Mouse (Mus musculus): Measurements from ENCODE around the gene Rasl10b.

The Rasl10b gene

GRCm38 (mm10) chr11:83409087-83409754 lies at the start of gene Rasl10b:
Gene Rasl10b, plus strand, starts transcription at chr11:83409137.
- peak; percentile 66 for DNase-seq

GRCm38 (mm10) chr11:83364656-83365055 lies 44.3 kb upstream of the Rasl10b start:
- DNase-seq, result peak; percentile 21

- peak; percentile 24 for DNase-seq
These were observed 37.7 kb upstream of the Rasl10b start for GRCm38 (mm10) chr11:83371267-83371666.

GRCm38 (mm10) chr11:83379745-83380341 lies 29.1 kb upstream of the Rasl10b start:
- DNase-seq, result no peak

- DNase-seq, result no peak
These were observed 25.9 kb upstream of the Rasl10b start for GRCm38 (mm10) chr11:83382876-83383531.

- no peak for DNase-seq
These were observed 25.4 kb upstream of the Rasl10b start for GRCm38 (mm10) chr11:83383532-83383887.

- peak; percentile 32 for DNase-seq
These were observed 15.9 kb upstream of the Rasl10b start for GRCm38 (mm10) chr11:83393062-83393461.

- no peak for DNase-seq
These were observed 14.0 kb upstream of the Rasl10b start for GRCm38 (mm10) chr11:83394802-83395439.

- DNase-seq, result no peak
These were observed 11.3 kb upstream of the Rasl10b start for GRCm38 (mm10) chr11:83397626-83398025.

- no peak for DNase-seq
These were observed 10.2 kb upstream of the Rasl10b start for GRCm38 (mm10) chr11:83398724-83399123.

- DNase-seq, result no peak
These were observed 5.2 kb upstream of the Rasl10b start for GRCm38 (mm10) chr11:83403787-83404186.

- DNase-seq, result no peak
These were observed 2.5 kb upstream of the Rasl10b start for GRCm38 (mm10) chr11:83406391-83406790.

GRCm38 (mm10) chr11:83408242-83408641 lies 695 bp upstream of the Rasl10b start:
- no peak for DNase-seq

GRCm38 (mm10) chr11:83409792-83410291 lies 905 bp downstream of the Rasl10b start:
- DNase-seq, result no peak

- no peak for DNase-seq
These were observed 1.6 kb downstream of the Rasl10b start for GRCm38 (mm10) chr11:83410510-83410909.

GRCm38 (mm10) chr11:83417080-83417479 lies 8.1 kb downstream of the Rasl10b start:
- no peak for DNase-seq

- DNase-seq, result no peak
These were observed 8.8 kb downstream of the Rasl10b start for GRCm38 (mm10) chr11:83417708-83418107.

GRCm38 (mm10) chr11:83418566-83418965 lies 9.6 kb downstream of the Rasl10b start:
- DNase-seq, result no peak

- DNase-seq, result no peak
These were observed 11.4 kb downstream of the Rasl10b start for GRCm38 (mm10) chr11:83420338-83420737.

- DNase-seq, result no peak
These were observed 12.4 kb downstream of the Rasl10b start for GRCm38 (mm10) chr11:83421305-83421704.

GRCm38 (mm10) chr11:83424681-83425080 lies 15.7 kb downstream of the Rasl10b start:
- DNase-seq, result peak; percentile 85

GRCm38 (mm10) chr11:83426964-83427363 lies 18.0 kb downstream of the Rasl10b start:
- DNase-seq, result no peak

- no peak for DNase-seq
These were observed 20.4 kb downstream of the Rasl10b start, which contains the start of gene Gas2l2 for GRCm38 (mm10) chr11:83429355-83429754. Gene Gas2l2, minus strand, starts transcription at chr11:83429455.

All from cerebellum, adult 8-10 months (tissue).